Mouse (Mus musculus) midbrain, embryonic 11.5 days (tissue): Measurements from ENCODE around the gene Fkbp5. TPM values are rescaled to one million over a fixed set of nuclear protein-coding genes. Genes with fewer than 3 reads are reported as not detected.
"Not testable (repeated sequence)": the region's sequence is repeated elsewhere in the genome, so short reads cannot be mapped to it uniquely, and the experiment has no call there.

Experiments used
- ATAC-seq: fragments of 200-750 bp; cut with Nextera tagmentation; 2 replicates; pipeline ENCODE4 v1.8.0; 2017; ENCODE audit warnings: moderate TSS enrichment, moderate library complexity; ENCODE audit not compliant: low FRiP score
- DNase-seq: peaks from one replicate; pipeline ENCODE4 v3.0.0; 2015; ENCODE audit warnings: low spot score; ENCODE audit errors: missing footprints
- H3K27ac ChIP-seq: fragments of 300-500 bp; sonication (generic); 2 replicates; pipeline ENCODE4 v1.5.1; 2014; ENCODE audit warnings: low read depth, low read length
- H3K27me3 ChIP-seq: fragments of 300-500 bp; sonication (generic); 2 replicates; pipeline ENCODE4 v1.6.1; 2014; ENCODE audit warnings: mild to moderate bottlenecking, low read length, moderate library complexity, mixed read lengths; ENCODE audit not compliant: control insufficient read depth, insufficient read depth
- H3K36me3 ChIP-seq: fragments of 300-500 bp; sonication (generic); 2 replicates; pipeline ENCODE4 v1.6.1; 2014; ENCODE audit warnings: mild to moderate bottlenecking, low read length, moderate library complexity, mixed read lengths; ENCODE audit not compliant: control insufficient read depth, insufficient read depth
- H3K4me1 ChIP-seq: fragments of 300-500 bp; sonication (generic); 2 replicates; pipeline ENCODE4 v1.6.1; 2014; ENCODE audit warnings: low read length; ENCODE audit not compliant: control insufficient read depth, insufficient read depth
- H3K4me2 ChIP-seq: fragments of 300-500 bp; sonication (generic); 2 replicates; pipeline ENCODE4 v1.6.1; 2014; ENCODE audit warnings: mild to moderate bottlenecking, moderate library complexity
- H3K4me3 ChIP-seq: fragments of 300-500 bp; sonication (generic); 2 replicates; pipeline ENCODE4 v1.5.1; 2014; ENCODE audit warnings: low read depth, low read length
- H3K9ac ChIP-seq: fragments of 300-500 bp; sonication (generic); 2 replicates; pipeline ENCODE4 v1.6.1; 2014; ENCODE audit warnings: low read length
- H3K9me3 ChIP-seq: fragments of 300-500 bp; sonication (generic); 2 replicates; pipeline ENCODE4 v1.6.1; 2016; ENCODE audit warnings: low read length; ENCODE audit not compliant: control insufficient read depth
- WGBS: fragments of 180-500 bp; shearing (Covaris S2); extraction: QIAGEN DNeasy Blood & Tissue Kit; methylation state at CpG from one replicate; pipeline ENCODE4 v1.1.7; 2014; 5-methylcytosine and 5-hydroxymethylcytosine counted together
- polyA plus RNA-seq: library from polyadenylated mRNA; unstranded; fragments of >200 nt; fragmentation: Nextera tagmentation; extraction: Ambion mirVana; gene quantifications from 2 replicates; pipeline ENCODE4 v1.2.1, GENCODE M21; 2014

Fkbp5 gene
- polyA plus RNA-seq = 9.8 and 10.9 TPM in 2 replicates

GRCm38 (mm10) chr17:28517441-28517955, at the start of gene Fkbp5:
Gene Fkbp5, minus strand, starts transcription at chr17:28517527.
- Histone ChIP-seq H3K4me1 (peaks cover 18% of the 10 kb centered on the region), H3K27me3 (peaks cover 25% of the 10 kb centered on the region)
- DNase-seq = peak; percentile 92

GRCm38 (mm10) chr17:28565181-28565580, 47.9 kb upstream of the Fkbp5 start:
- no peak overlapping the region for H3K27ac ChIP-seq
- H3K9me3 ChIP-seq = no peaks in the 10 kb centered on the region
- no peaks in the 10 kb centered on the region for H3K4me1 ChIP-seq
- H3K36me3 ChIP-seq = no peaks in the 10 kb centered on the region
- ATAC-seq (no peak), DNase-seq (no peak)
- no peak overlapping the region for H3K4me2 ChIP-seq
- H3K27me3 ChIP-seq = no peaks in the 10 kb centered on the region
- H3K4me3 ChIP-seq = no peak overlapping the region
- H3K9ac ChIP-seq = no peak overlapping the region

More at GRCm38 (mm10) chr17:28517441-28517955, at the start of gene Fkbp5:
- Histone ChIP-seq H3K9me3 (no peaks in the 10 kb centered on the region), H3K27ac (no peak within 1 kb of the TSS), H3K4me2 (peak within 1 kb of the TSS; percentile 83), H3K9ac (peak within 1 kb of the TSS; percentile 70), H3K4me3 (peak within 1 kb of the TSS; percentile 46), H3K36me3 (no peaks in the 10 kb centered on the region)
- ATAC-seq = peak; percentile 19; the same call in 1 of the 2 replicates
- WGBS = 2% methylated on average over 16 of the region's 16 CpGs

GRCm38 (mm10) chr17:28561613-28562012, 44.3 kb upstream of the Fkbp5 start:
- Histone ChIP-seq H3K4me1 (peaks cover 1% of the 10 kb centered on the region; the same call in 1 of the 2 replicates), H3K9ac (no peak overlapping the region), H3K36me3 (no peaks in the 10 kb centered on the region), H3K27ac (no peak overlapping the region), H3K9me3 (no peaks in the 10 kb centered on the region), H3K4me2 (no peak overlapping the region), H3K4me3 (no peak overlapping the region), H3K27me3 (no peaks in the 10 kb centered on the region)
- WGBS = 71% methylated on average over 7 of the region's 7 CpGs
- ATAC-seq (no peak), DNase-seq (no peak)

- Histone ChIP-seq H3K4me3 (no peak within 1 kb of the TSS), H3K36me3 (no peaks in the 10 kb centered on the region), H3K27ac (no peak within 1 kb of the TSS), H3K4me2 (no peak within 1 kb of the TSS), H3K9ac (no peak within 1 kb of the TSS), H3K9me3 (no peaks in the 10 kb centered on the region), H3K27me3 (no peaks in the 10 kb centered on the region), H3K4me1 (peaks cover 6% of the 10 kb centered on the region; the same call in 1 of the 2 replicates)
- 90% methylated on average over 4 of the region's 4 CpGs for WGBS
- ATAC-seq = no peak
- no peak for DNase-seq
Observed at GRCm38 (mm10) chr17:28560598-28560997, 43.3 kb upstream of the Fkbp5 start, which contains the start of gene Clps. Gene Clps, minus strand, starts transcription at chr17:28560766.

GRCm38 (mm10) chr17:28557772-28558171, 40.4 kb upstream of the Fkbp5 start:
- H3K27me3 ChIP-seq = no peaks in the 10 kb centered on the region
- ATAC-seq (no peak), DNase-seq (no peak)
- no peak overlapping the region for H3K4me2 ChIP-seq
- H3K4me1 ChIP-seq = peaks cover 9% of the 10 kb centered on the region; the same call in 1 of the 2 replicates
- no peak overlapping the region for H3K27ac ChIP-seq
- WGBS = 79% methylated on average over 6 of the region's 6 CpGs
- no peak overlapping the region for H3K9ac ChIP-seq
- H3K4me3 ChIP-seq = no peak overlapping the region
- no peaks in the 10 kb centered on the region for H3K36me3 ChIP-seq
- no peaks in the 10 kb centered on the region for H3K9me3 ChIP-seq

- no peak for DNase-seq
Observed at GRCm38 (mm10) chr17:28556635-28557396, 39.5 kb upstream of the Fkbp5 start.

GRCm38 (mm10) chr17:28554021-28554420, 36.7 kb upstream of the Fkbp5 start:
- WGBS = 89% methylated on average over 4 of the region's 4 CpGs
- ATAC-seq, H3K27me3 ChIP-seq: not testable (repeated sequence)

More at GRCm38 (mm10) chr17:28556635-28557396, 39.5 kb upstream of the Fkbp5 start:
- Histone ChIP-seq H3K27me3 (no peaks in the 10 kb centered on the region), H3K9me3 (no peaks in the 10 kb centered on the region), H3K4me2 (no peak overlapping the region), H3K4me1 (peaks cover 9% of the 10 kb centered on the region; the same call in 1 of the 2 replicates), H3K4me3 (no peak overlapping the region), H3K9ac (no peak overlapping the region), H3K36me3 (no peaks in the 10 kb centered on the region), H3K27ac (no peak overlapping the region)
- no peak for ATAC-seq
- 65% methylated on average over 6 of the region's 6 CpGs for WGBS

GRCm38 (mm10) chr17:28553040-28553793, 35.9 kb upstream of the Fkbp5 start:
- ATAC-seq (0 out of 2 replicates have a peak, but pooled peaks have one; percentile 46), DNase-seq (peak; percentile 95)
- no peaks in the 10 kb centered on the region for H3K27me3 ChIP-seq
- 8% methylated on average over 14 of the region's 14 CpGs for WGBS
- peaks cover 9% of the 10 kb centered on the region; the same call in 1 of the 2 replicates for H3K4me1 ChIP-seq
- H3K9ac ChIP-seq = no peak overlapping the region
- H3K27ac ChIP-seq = no peak overlapping the region
- no peak overlapping the region for H3K4me3 ChIP-seq
- no peaks in the 10 kb centered on the region for H3K9me3 ChIP-seq
- no peaks in the 10 kb centered on the region for H3K36me3 ChIP-seq
- no peak overlapping the region for H3K4me2 ChIP-seq

More at GRCm38 (mm10) chr17:28554021-28554420, 36.7 kb upstream of the Fkbp5 start:
- not testable (repeated sequence) for H3K4me2 ChIP-seq, H3K4me3 ChIP-seq, H3K4me1 ChIP-seq, H3K27ac ChIP-seq, H3K9ac ChIP-seq, DNase-seq, H3K36me3 ChIP-seq, H3K9me3 ChIP-seq
